Mouse (Mus musculus): ENCODE results near the gene Arhgap18. TPM values are rescaled to one million over a fixed set of nuclear protein-coding genes. Genes with fewer than 3 reads are reported as not detected.

Arhgap18 gene
- polyA plus RNA-seq, 1 experiment from 2014 or later: 25.4 TPM

DNA sequence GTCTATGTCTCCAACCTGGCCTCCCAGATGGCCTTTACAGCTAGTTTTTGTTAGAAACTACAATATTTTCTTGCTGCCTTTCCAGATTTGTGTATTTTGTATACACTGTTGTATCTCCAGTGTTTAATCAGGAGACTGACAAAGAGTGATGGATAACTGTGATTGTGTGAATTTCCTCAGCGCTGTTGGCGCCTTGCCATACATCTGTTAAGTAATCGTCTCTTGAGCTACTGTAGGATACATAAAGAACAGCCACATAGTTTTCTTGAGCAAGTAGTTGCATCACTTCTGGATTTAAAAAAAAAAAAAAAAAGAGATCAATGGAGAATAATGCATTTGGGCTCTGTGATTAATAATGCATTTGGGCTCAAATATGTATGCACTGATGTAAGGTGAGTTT, 52.9 kb downstream of the Arhgap18 start:
- WGBS: 89% methylated on average over 3 of the region's 3 CpGs
- Histone ChIP-seq H3K9me3 (replicated peaks; ENCODE audit: control insufficient read depth, low read length) (no peaks in the 10 kb centered on the region), H3K27ac (replicated peaks; ENCODE audit: low read depth, low read length) (no peak overlapping the region), H3K27me3 (ENCODE audit: control insufficient read depth, insufficient read depth, low read length) (no peaks in the 10 kb centered on the region), H3K4me2 (ENCODE audit: low read depth, low read length) (no peak overlapping the region), H3K4me1 (ENCODE audit: control insufficient read depth, insufficient read depth, low read length) (no peaks in the 10 kb centered on the region), H3K4me3 (ENCODE audit: low read depth, low read length) (no peak overlapping the region), H3K36me3 (replicated peaks; ENCODE audit: control insufficient read depth, insufficient read depth, low read depth, low read length) (no peaks in the 10 kb centered on the region), H3K9ac (replicated peaks; ENCODE audit: low read length) (no peak overlapping the region)
- ATAC-seq (replicated peaks; ENCODE audit: insufficient number of reproducible peaks, low FRiP score, low TSS enrichment, low read depth): no peak
- DNase-seq (ENCODE audit: low spot score): no peak

DNA sequence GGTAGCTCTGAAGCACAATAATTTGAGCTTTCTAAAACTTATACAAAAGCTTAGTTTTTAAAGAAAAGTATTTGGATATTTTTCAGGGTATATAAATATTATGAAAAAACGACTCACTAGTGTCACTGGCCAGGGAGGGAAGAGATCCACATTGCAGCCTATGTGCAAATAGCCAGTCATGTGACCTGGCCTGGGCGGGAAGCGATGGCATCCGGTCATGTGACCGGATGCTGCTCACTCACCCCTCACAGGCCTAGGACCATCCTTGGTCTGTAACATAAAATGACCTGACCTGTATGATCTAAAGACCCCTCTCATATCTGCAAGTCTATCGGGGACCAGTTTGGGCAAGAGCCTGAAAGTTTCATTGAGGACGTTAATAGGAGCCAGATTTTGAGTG, 56.8 kb downstream of the Arhgap18 start:
- H3K36me3 ChIP-seq (replicated peaks; ENCODE audit: control insufficient read depth, insufficient read depth, low read depth, low read length): no peaks in the 10 kb centered on the region
- DNase-seq (ENCODE audit: low spot score): no peak
- H3K27me3 ChIP-seq (ENCODE audit: control insufficient read depth, insufficient read depth, low read length): no peaks in the 10 kb centered on the region
- H3K4me1 ChIP-seq (ENCODE audit: control insufficient read depth, insufficient read depth, low read length): no peaks in the 10 kb centered on the region
- WGBS: 89% methylated on average over 7 of the region's 7 CpGs
- no peak overlapping the region for H3K27ac ChIP-seq (replicated peaks; ENCODE audit: low read depth, low read length)
- no peak overlapping the region for H3K4me3 ChIP-seq (ENCODE audit: low read depth, low read length)
- ATAC-seq (replicated peaks; ENCODE audit: insufficient number of reproducible peaks, low FRiP score, low TSS enrichment, low read depth): no peak
- no peaks in the 10 kb centered on the region for H3K9me3 ChIP-seq (replicated peaks; ENCODE audit: control insufficient read depth, low read length)
- H3K4me2 ChIP-seq (ENCODE audit: low read depth, low read length): no peak overlapping the region
- H3K9ac ChIP-seq (replicated peaks; ENCODE audit: low read length): no peak overlapping the region

DNA sequence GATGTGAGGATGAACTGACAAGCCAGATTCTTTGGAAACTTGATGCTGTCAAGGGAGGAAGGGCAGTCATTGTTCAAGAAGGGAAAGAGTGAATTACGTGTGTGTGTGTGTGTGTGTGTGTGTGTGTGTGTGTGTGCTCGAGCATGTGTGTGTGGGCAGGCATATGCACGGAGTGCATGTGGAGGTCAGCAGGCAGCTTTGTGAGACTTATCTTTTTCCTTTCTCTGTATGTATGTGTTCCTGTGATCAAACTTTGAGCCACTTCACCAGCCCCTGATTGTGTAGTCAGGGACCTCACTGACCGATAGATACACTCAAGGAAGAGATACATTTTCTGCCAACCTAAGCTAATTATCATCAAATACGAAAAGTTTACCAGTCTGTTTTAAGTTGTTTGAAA, 57.6 kb downstream of the Arhgap18 start:
- Histone ChIP-seq H3K4me1 (ENCODE audit: control insufficient read depth, insufficient read depth, low read length) (no peaks in the 10 kb centered on the region), H3K9ac (replicated peaks; ENCODE audit: low read length) (no peak overlapping the region), H3K27me3 (ENCODE audit: control insufficient read depth, insufficient read depth, low read length) (no peaks in the 10 kb centered on the region), H3K27ac (replicated peaks; ENCODE audit: low read depth, low read length) (no peak overlapping the region), H3K9me3 (replicated peaks; ENCODE audit: control insufficient read depth, low read length) (no peaks in the 10 kb centered on the region), H3K4me2 (ENCODE audit: low read depth, low read length) (no peak overlapping the region), H3K4me3 (ENCODE audit: low read depth, low read length) (no peak overlapping the region), H3K36me3 (replicated peaks; ENCODE audit: control insufficient read depth, insufficient read depth, low read depth, low read length) (no peaks in the 10 kb centered on the region)
- DNase-seq (ENCODE audit: low spot score) (no peak), ATAC-seq (replicated peaks; ENCODE audit: insufficient number of reproducible peaks, low FRiP score, low TSS enrichment, low read depth) (no peak)
- WGBS: 76% methylated on average over 5 of the region's 5 CpGs

DNA sequence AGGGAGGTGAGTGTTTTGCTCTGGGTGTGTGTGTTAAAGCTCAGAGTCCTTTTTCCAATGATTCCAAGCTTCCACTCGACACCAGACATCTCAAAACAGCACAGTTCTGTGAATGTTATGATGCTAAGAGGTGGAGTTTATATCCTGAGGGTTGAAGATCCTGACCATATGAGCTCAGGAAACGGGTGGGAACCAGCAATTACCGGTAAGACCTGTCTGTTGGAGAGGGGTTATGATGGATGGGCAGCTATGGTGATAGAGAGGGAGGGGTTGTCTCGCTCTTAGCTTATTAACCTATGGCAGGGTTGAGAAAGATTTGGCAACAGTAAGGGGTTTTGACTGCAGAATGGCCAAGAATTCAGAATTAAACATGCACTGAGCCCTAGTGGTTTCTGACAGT, 58.1 kb downstream of the Arhgap18 start:
- H3K27ac ChIP-seq (replicated peaks; ENCODE audit: low read depth, low read length): no peak overlapping the region
- H3K4me1 ChIP-seq (ENCODE audit: control insufficient read depth, insufficient read depth, low read length): no peaks in the 10 kb centered on the region
- no peaks in the 10 kb centered on the region for H3K27me3 ChIP-seq (ENCODE audit: control insufficient read depth, insufficient read depth, low read length)
- no peaks in the 10 kb centered on the region for H3K36me3 ChIP-seq (replicated peaks; ENCODE audit: control insufficient read depth, insufficient read depth, low read depth, low read length)
- H3K9ac ChIP-seq (replicated peaks; ENCODE audit: low read length): no peak overlapping the region
- no peak overlapping the region for H3K4me2 ChIP-seq (ENCODE audit: low read depth, low read length)
- 73% methylated on average over 4 of the region's 4 CpGs for WGBS
- DNase-seq (ENCODE audit: low spot score) (no peak), ATAC-seq (replicated peaks; ENCODE audit: insufficient number of reproducible peaks, low FRiP score, low TSS enrichment, low read depth) (no peak)
- no peak overlapping the region for H3K4me3 ChIP-seq (ENCODE audit: low read depth, low read length)
- no peaks in the 10 kb centered on the region for H3K9me3 ChIP-seq (replicated peaks; ENCODE audit: control insufficient read depth, low read length)

DNA sequence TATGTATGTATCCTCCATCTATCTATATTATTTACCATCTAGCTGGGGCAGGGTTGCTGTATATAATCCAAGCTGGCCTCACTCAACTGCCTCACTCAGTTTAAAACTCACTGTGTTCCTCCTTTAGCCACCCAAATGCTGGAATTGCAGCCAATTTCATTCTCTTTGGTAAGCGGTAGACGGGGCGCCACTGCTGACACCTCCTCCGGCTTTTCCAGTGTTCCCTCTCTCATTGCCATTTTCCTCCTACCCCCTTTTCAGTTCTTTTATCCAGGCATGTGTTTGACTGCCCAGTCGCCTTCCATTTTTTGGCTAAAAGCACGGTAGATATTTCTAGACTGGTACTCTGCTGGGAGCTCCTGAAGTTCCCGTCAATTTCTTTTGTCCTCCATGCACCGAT, 62.4 kb downstream of the Arhgap18 start:
- no peaks in the 10 kb centered on the region for H3K9me3 ChIP-seq (replicated peaks; ENCODE audit: control insufficient read depth, low read length)
- DNase-seq (ENCODE audit: low spot score) (no peak), ATAC-seq (replicated peaks; ENCODE audit: insufficient number of reproducible peaks, low FRiP score, low TSS enrichment, low read depth) (no peak)
- no peak overlapping the region for H3K9ac ChIP-seq (replicated peaks; ENCODE audit: low read length)
- no peaks in the 10 kb centered on the region for H3K36me3 ChIP-seq (replicated peaks; ENCODE audit: control insufficient read depth, insufficient read depth, low read depth, low read length)
- no peak overlapping the region for H3K27ac ChIP-seq (replicated peaks; ENCODE audit: low read depth, low read length)
- no peaks in the 10 kb centered on the region for H3K27me3 ChIP-seq (ENCODE audit: control insufficient read depth, insufficient read depth, low read length)
- H3K4me1 ChIP-seq (ENCODE audit: control insufficient read depth, insufficient read depth, low read length): no peaks in the 10 kb centered on the region
- WGBS: 93% methylated on average over 8 of the region's 8 CpGs
- no peak overlapping the region for H3K4me2 ChIP-seq (ENCODE audit: low read depth, low read length)
- H3K4me3 ChIP-seq (ENCODE audit: low read depth, low read length): no peak overlapping the region

DNA sequence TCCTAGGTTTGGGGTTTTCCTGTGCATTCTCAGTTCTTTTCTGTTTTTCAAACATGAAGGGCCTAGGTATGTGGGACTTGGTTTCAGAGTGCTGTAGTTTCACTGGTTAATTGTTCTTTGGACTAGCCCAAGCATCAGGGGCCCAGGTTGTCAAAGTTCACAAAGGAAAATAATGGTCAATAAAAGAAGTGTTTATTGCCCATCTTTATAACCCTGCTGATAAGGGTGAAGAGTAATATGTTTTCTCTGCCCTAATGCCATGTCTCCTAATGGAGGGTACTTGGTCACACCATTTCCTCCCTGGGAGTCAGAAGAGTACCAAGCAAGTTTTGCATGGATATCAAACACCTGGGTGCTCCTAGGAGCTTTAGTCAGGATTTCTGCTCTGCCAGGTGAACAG, 67.1 kb downstream of the Arhgap18 start:
- Histone ChIP-seq H3K9ac (replicated peaks; ENCODE audit: low read length) (no peak overlapping the region), H3K27ac (replicated peaks; ENCODE audit: low read depth, low read length) (no peak overlapping the region), H3K4me1 (ENCODE audit: control insufficient read depth, insufficient read depth, low read length) (no peaks in the 10 kb centered on the region), H3K9me3 (replicated peaks; ENCODE audit: control insufficient read depth, low read length) (no peaks in the 10 kb centered on the region), H3K36me3 (replicated peaks; ENCODE audit: control insufficient read depth, insufficient read depth, low read depth, low read length) (no peaks in the 10 kb centered on the region), H3K4me3 (ENCODE audit: low read depth, low read length) (no peak overlapping the region), H3K4me2 (ENCODE audit: low read depth, low read length) (no peak overlapping the region), H3K27me3 (ENCODE audit: control insufficient read depth, insufficient read depth, low read length) (no peaks in the 10 kb centered on the region)
- DNase-seq (ENCODE audit: low spot score) (no peak), ATAC-seq (replicated peaks; ENCODE audit: insufficient number of reproducible peaks, low FRiP score, low TSS enrichment, low read depth) (no peak)

DNA sequence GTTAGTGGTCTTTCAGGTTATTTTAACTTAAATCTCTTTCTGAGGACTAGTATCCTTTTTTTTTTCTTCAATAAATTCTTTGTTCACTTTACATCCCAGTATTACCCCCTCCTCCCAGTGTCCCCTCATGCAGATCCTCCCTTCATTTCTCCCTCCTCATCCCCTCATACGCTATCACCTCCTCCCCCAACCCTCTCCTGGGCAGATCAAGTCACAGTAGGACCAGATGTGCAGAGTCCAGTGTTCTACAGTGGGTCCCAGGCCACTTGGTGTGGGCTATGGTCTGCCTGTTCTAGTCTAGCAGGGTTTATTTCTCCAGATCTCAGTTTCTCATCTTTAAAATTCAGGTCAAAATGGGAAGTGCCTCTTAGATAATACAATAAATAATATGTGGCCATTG, 67.7 kb downstream of the Arhgap18 start:
- DNase-seq (ENCODE audit: low spot score): no peak
- 48% methylated on average over 1 of the region's 1 CpGs for WGBS
- H3K27me3 ChIP-seq (ENCODE audit: control insufficient read depth, insufficient read depth, low read length): no peaks in the 10 kb centered on the region
- H3K36me3 ChIP-seq (replicated peaks; ENCODE audit: control insufficient read depth, insufficient read depth, low read depth, low read length): no peaks in the 10 kb centered on the region
- no peak overlapping the region for H3K4me3 ChIP-seq (ENCODE audit: low read depth, low read length)
- H3K4me1 ChIP-seq (ENCODE audit: control insufficient read depth, insufficient read depth, low read length): no peaks in the 10 kb centered on the region
- ATAC-seq (replicated peaks; ENCODE audit: insufficient number of reproducible peaks, low FRiP score, low TSS enrichment, low read depth): no peak
- H3K27ac ChIP-seq (replicated peaks; ENCODE audit: low read depth, low read length): no peak overlapping the region
- no peaks in the 10 kb centered on the region for H3K9me3 ChIP-seq (replicated peaks; ENCODE audit: control insufficient read depth, low read length)
- H3K4me2 ChIP-seq (ENCODE audit: low read depth, low read length): no peak overlapping the region
- H3K9ac ChIP-seq (replicated peaks; ENCODE audit: low read length): no peak overlapping the region

DNA sequence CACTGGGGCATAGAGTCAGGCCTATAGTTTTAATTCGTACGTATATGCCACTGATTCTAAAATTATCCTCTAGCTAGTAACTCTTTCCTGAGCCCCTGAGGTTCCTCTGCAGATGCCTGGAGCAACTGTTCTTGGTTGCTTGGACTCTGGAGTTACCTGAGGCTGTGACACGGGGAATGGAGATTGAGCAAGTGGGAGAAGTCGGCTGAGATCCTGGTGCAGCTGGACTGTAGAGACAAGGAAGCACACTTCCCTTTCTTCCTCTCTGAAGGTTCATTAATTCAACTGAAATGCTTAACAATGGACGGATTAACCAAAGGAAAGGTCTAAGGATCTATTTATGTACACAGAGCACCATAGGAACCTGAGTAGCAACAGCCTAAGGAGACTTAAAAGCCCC, 70.8 kb downstream of the Arhgap18 start:
- no peaks in the 10 kb centered on the region for H3K36me3 ChIP-seq (replicated peaks; ENCODE audit: control insufficient read depth, insufficient read depth, low read depth, low read length)
- no peak overlapping the region for H3K4me3 ChIP-seq (ENCODE audit: low read depth, low read length)
- no peaks in the 10 kb centered on the region for H3K4me1 ChIP-seq (ENCODE audit: control insufficient read depth, insufficient read depth, low read length)
- 61% methylated on average over 5 of the region's 5 CpGs for WGBS
- H3K9me3 ChIP-seq (replicated peaks; ENCODE audit: control insufficient read depth, low read length): no peaks in the 10 kb centered on the region
- ATAC-seq (replicated peaks; ENCODE audit: insufficient number of reproducible peaks, low FRiP score, low TSS enrichment, low read depth) (no peak), DNase-seq (ENCODE audit: low spot score) (no peak)
- no peak overlapping the region for H3K27ac ChIP-seq (replicated peaks; ENCODE audit: low read depth, low read length)
- H3K4me2 ChIP-seq (ENCODE audit: low read depth, low read length): no peak overlapping the region
- H3K9ac ChIP-seq (replicated peaks; ENCODE audit: low read length): no peak overlapping the region
- H3K27me3 ChIP-seq (ENCODE audit: control insufficient read depth, insufficient read depth, low read length): no peaks in the 10 kb centered on the region

Measured in embryonic facial prominence, embryonic 11.5 days (tissue).